Mouse (Mus musculus) limb, embryonic 13.5 days (tissue): Measurements from ENCODE around the gene Marveld3. TPM values are rescaled to one million over a fixed set of nuclear protein-coding genes. Genes with fewer than 3 reads are reported as not detected.

Experiments used
- ATAC-seq: fragments of 200-750 bp; cut with Nextera tagmentation; 2 replicates; pipeline ENCODE4 v1.8.0; 2017; ENCODE audit warnings: low read depth, moderate number of reproducible peaks, moderate TSS enrichment; ENCODE audit not compliant: low FRiP score
- H3K27ac ChIP-seq: fragments of 300-500 bp; sonication (generic); 2 replicates; pipeline ENCODE4 v1.5.1; 2015; ENCODE audit warnings: inconsistent platforms, mild to moderate bottlenecking, moderate library complexity
- H3K27me3 ChIP-seq: fragments of 300-500 bp; sonication (generic); 2 replicates; pipeline ENCODE4 v1.6.1; 2015; ENCODE audit warnings: mild to moderate bottlenecking, inconsistent platforms
- H3K36me3 ChIP-seq: fragments of 300-500 bp; sonication (generic); 2 replicates; pipeline ENCODE4 v1.6.1; 2015; ENCODE audit warnings: inconsistent platforms, mild to moderate bottlenecking, moderate library complexity
- H3K4me1 ChIP-seq: fragments of 300-500 bp; sonication (generic); 2 replicates; pipeline ENCODE4 v1.6.1; 2015; ENCODE audit warnings: inconsistent platforms
- H3K4me2 ChIP-seq: fragments of 300-500 bp; sonication (generic); replicated peaks from 2 replicates; pipeline ENCODE4 v1.6.1; 2015; ENCODE audit warnings: inconsistent platforms, mild to moderate bottlenecking, moderate library complexity
- H3K4me3 ChIP-seq: fragments of 300-500 bp; sonication (generic); 2 replicates; pipeline ENCODE4 v1.5.1; 2015; ENCODE audit warnings: moderate library complexity, mild to moderate bottlenecking, inconsistent platforms
- H3K9ac ChIP-seq: fragments of 300-500 bp; sonication (generic); 2 replicates; pipeline ENCODE4 v1.6.1; 2015; ENCODE audit warnings: mild to moderate bottlenecking, inconsistent platforms
- H3K9me3 ChIP-seq: fragments of 300-500 bp; sonication (generic); 2 replicates; pipeline ENCODE4 v1.6.1; 2016; ENCODE audit warnings: inconsistent platforms
- WGBS: fragments of 180-500 bp; shearing (Covaris S2); methylation state at CpG from one replicate; pipeline ENCODE4 v1.1.7; 2015; 5-methylcytosine and 5-hydroxymethylcytosine counted together
- polyA plus RNA-seq: library from polyadenylated mRNA; unstranded; fragments of >200 nt; fragmentation: Nextera tagmentation; extraction: Ambion mirVana; gene quantifications from 2 replicates; pipeline ENCODE4 v1.2.1, GENCODE M21; 2015

Gene Marveld3
- polyA plus RNA-seq, 1 experiment from 2014 or later = 1.4 TPM

DNA sequence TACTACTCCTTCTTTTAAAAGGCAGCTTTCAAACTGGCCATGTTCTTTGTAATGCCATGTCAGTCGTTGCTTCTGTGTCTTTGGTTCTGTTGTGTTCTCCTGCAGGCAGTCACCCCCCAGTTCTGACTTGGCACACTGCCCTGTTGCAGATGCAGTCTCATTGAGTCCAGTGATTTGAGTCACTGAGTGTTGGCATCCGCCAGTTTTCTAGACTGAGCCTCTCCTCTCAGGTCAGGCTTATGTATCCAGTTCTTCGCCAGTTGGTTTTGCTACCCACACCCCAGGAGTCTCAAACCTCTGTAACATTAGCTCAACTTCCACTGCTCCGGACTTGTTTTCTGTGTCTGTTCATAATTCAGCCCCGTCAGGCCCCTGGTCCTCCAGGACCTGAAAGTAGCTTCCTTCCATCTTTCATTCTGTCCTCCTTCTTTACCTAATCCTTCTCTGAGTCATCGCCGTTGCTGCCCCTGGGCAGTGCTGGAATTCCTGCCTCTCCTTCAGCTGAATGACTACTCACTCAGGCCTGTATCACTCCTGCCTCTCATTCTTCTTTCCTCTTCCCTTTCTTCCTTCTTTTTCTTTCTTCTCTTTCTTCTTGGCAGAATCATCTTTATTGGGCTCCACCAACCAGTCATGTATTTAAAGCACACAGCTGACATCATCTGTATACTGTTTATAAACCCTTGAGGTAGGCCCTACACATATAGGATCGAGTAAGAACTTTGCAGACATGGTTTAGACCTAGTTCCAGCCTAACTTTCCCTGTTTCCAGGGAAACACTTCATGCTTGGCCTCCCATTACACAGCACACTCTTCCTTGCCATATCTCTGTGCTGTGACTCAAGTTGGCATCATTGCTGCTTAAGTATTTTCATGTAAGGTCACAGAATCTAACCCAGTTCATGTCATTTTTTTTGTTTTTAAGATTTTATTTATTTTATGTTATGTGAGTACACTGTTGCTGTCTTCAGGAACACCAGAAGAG lies 41.3 kb downstream of the Marveld3 start:
- no peak overlapping the region for H3K4me3 ChIP-seq
- H3K27me3 ChIP-seq = no peaks in the 10 kb centered on the region
- ATAC-seq = no peak
- peaks cover 61% of the 10 kb centered on the region for H3K36me3 ChIP-seq
- H3K4me2 ChIP-seq = no peak overlapping the region
- no peak overlapping the region for H3K27ac ChIP-seq
- 84% methylated on average over 8 of the region's 8 CpGs for WGBS
- no peak overlapping the region for H3K9ac ChIP-seq
- no peaks in the 10 kb centered on the region for H3K9me3 ChIP-seq
- no peaks in the 10 kb centered on the region for H3K4me1 ChIP-seq

DNA sequence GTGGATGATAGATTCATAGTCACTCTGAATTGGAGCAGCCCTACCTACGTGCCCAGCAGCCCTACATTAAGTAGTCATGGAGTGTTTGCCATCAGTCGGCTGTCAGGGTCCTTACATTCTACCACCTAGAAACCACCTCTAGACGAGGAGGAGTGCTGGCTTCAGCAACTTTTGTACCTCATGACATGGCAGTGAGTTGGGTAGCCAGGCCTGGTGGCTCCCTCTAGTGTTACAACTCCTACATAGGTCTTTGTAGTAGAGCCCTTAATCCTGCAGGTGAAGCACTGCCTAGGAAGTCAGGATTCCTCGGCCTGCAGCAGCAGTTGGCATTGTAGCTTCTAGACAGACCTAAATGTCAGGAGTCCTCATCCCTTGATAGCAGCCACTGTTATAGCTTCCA lies 44.7 kb downstream of the Marveld3 start:
- no peaks in the 10 kb centered on the region for H3K9me3 ChIP-seq
- no peak overlapping the region for H3K27ac ChIP-seq
- H3K27me3 ChIP-seq = no peaks in the 10 kb centered on the region
- no peaks in the 10 kb centered on the region for H3K4me1 ChIP-seq
- H3K36me3 ChIP-seq = peaks cover 76% of the 10 kb centered on the region
- no peak for ATAC-seq
- H3K4me3 ChIP-seq = no peak overlapping the region
- no peak overlapping the region for H3K4me2 ChIP-seq
- H3K9ac ChIP-seq = no peak overlapping the region
- WGBS = 46% methylated on average over 4 of the region's 4 CpGs

DNA sequence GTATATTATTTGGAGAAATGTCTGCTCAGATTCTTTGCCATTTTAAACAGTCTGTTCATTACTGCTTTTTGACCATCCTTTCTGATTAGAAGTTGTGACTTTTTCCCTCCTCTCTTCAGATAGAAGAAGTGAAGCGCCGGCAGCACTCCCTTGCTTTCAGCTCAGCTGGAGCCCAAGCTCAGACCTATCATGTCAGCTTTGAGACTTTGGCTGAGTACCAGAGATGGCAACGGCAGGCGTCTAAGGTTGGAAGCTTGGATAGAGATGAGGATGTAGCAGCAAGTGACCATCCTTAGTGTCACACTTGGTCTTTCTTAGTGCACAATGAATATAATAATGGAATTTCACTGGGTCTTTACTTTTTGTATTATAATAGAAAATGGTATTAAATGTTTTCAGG lies 54.6 kb downstream of the Marveld3 start:
- no peak for ATAC-seq
- Histone ChIP-seq H3K36me3 (peaks cover 72% of the 10 kb centered on the region), H3K9ac (no peak overlapping the region), H3K27ac (no peak overlapping the region), H3K4me1 (no peaks in the 10 kb centered on the region), H3K27me3 (no peaks in the 10 kb centered on the region), H3K9me3 (no peaks in the 10 kb centered on the region), H3K4me3 (no peak overlapping the region), H3K4me2 (no peak overlapping the region)
- 92% methylated on average over 4 of the region's 4 CpGs for WGBS

DNA sequence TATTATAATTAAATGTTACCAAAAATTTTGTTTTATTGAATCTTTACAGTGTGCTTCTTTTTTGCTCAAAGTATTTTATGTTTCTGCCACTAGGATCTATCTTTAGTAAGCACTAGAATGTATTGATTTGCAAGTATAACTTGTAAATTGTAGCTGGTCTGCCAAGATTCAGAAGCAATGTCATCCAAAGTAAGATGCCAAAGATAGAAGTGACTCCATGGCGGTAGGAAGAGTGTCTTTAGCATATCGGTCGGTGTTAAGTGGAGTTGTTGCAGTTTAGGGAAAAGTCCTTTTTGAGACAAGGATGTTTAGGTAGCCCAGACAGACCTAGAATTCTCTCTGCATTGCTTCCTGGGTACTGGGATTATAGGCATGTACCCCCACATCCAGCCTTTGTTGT lies 55.1 kb downstream of the Marveld3 start:
- H3K9me3 ChIP-seq = no peaks in the 10 kb centered on the region
- H3K36me3 ChIP-seq = peaks cover 69% of the 10 kb centered on the region
- WGBS = 93% methylated on average over 3 of the region's 3 CpGs
- no peaks in the 10 kb centered on the region for H3K4me1 ChIP-seq
- H3K4me3 ChIP-seq = no peak overlapping the region
- H3K27me3 ChIP-seq = no peaks in the 10 kb centered on the region
- H3K9ac ChIP-seq = no peak overlapping the region
- ATAC-seq = no peak
- no peak overlapping the region for H3K4me2 ChIP-seq
- H3K27ac ChIP-seq = no peak overlapping the region

DNA sequence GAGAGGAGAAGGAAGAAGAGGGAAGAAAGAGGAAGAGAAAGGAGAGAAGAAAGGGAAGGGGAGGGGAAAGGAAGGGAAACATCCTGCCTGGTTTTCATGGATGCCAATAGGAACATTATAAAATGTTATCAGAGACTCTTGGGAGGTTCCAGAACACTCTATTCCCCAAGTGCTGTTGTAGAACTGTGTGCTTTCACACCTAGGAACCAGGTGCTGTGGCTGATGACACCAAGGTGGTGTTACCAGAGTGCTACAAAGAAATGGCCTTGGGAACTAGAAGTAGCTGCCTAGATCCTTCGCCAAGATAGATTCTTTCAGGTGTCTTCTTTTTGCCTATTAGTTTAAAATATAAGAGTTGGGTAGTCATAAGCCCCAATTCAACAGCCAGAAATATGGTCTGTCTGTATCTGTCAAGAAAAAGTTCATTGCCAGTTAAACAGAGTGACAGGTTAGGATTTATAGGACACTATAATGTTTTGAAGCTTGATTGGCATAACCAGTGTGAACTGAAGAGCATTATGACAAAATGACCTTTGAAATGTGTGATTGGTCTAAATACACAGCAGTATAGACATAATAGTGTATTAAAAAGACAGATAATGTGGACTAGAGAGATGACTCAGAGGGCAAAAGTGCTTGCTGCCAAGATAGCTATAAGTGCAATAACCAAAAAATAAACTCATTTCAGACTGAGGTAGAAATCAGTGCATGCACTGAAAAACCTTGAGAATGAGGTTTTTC lies 56.9 kb downstream of the Marveld3 start:
- H3K9me3 ChIP-seq = no peaks in the 10 kb centered on the region
- no peak overlapping the region for H3K4me3 ChIP-seq
- ATAC-seq = no peak
- no peak overlapping the region for H3K27ac ChIP-seq
- 89% methylated on average over 1 of the region's 1 CpGs for WGBS
- no peak overlapping the region for H3K9ac ChIP-seq
- H3K27me3 ChIP-seq = no peaks in the 10 kb centered on the region
- H3K36me3 ChIP-seq = peaks cover 60% of the 10 kb centered on the region
- H3K4me1 ChIP-seq = no peaks in the 10 kb centered on the region
- H3K4me2 ChIP-seq = no peak overlapping the region

DNA sequence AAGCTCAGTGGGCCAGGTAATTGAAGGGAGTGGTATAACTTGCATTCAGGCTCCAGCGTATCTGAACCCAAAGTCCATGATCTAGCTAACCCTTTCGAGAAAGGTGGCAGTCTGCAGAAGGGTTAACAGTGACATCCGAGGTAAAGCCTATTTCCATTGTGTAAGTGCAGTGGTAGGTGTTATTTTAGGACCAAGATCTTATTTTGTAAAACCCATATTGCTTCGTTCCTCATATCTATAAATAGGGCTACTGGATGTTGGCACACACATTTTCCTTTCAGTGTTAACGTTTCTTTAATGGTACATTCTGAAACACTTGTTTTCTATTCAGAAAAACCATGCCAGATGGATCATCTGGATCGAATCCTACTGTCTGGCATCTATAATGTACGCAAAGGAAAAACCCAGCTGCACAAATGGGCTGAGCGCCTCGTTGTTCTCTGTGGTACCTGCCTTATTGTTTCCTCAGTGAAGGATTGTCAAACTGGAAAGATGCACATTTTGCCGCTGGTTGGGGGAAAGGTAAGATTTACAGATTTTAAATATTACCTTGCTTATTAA lies 58.0 kb downstream of the Marveld3 start:
- Histone ChIP-seq H3K27me3 (no peaks in the 10 kb centered on the region), H3K4me3 (no peak overlapping the region), H3K9ac (no peak overlapping the region), H3K27ac (no peak overlapping the region), H3K9me3 (no peaks in the 10 kb centered on the region), H3K4me2 (no peak overlapping the region), H3K4me1 (no peaks in the 10 kb centered on the region), H3K36me3 (peaks cover 49% of the 10 kb centered on the region)
- no peak for ATAC-seq
- WGBS = 78% methylated on average over 10 of the region's 10 CpGs

DNA sequence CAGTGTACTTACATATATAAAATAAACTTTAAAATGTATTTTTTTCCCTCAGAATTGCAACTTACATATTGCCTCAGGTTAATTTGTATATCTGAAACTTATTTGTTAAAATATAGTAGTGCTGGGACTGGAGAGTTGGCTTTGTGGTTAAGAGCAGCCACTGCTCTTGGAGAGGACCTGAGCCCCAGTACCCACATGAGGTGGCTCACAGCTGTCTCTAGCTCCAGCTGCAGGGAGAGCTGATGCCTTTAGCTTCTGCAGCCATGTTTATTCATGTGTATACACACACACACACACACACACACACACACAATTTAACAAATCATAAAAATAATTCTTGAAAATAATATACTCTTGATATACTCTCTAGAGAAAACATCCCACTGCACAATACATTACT lies 59.6 kb downstream of the Marveld3 start:
- Histone ChIP-seq H3K27me3 (no peaks in the 10 kb centered on the region), H3K4me1 (no peaks in the 10 kb centered on the region), H3K9ac (no peak overlapping the region), H3K9me3 (no peaks in the 10 kb centered on the region), H3K4me2 (no peak overlapping the region), H3K27ac (no peak overlapping the region), H3K4me3 (no peak overlapping the region), H3K36me3 (peaks cover 35% of the 10 kb centered on the region)
- ATAC-seq = no peak

Other genes with a start within 250 kb of the Marveld3 start
- 6.7 and 11.3 TPM in 2 replicates for gene Atxn1l, start 224.5 kb downstream of the Marveld3 start, polyA plus RNA-seq
- 37.4 and 43.0 TPM in 2 replicates for gene Ap1g1, start 183.6 kb downstream of the Marveld3 start, polyA plus RNA-seq
- gene Phlpp2, start 93.7 kb downstream of the Marveld3 start, polyA plus RNA-seq = 4.2 and 4.4 TPM in 2 replicates
- gene Tat, start 28.2 kb upstream of the Marveld3 start, polyA plus RNA-seq = not detected in 2 replicates
- not detected in 2 replicates for gene Chst4, start 77.5 kb upstream of the Marveld3 start, polyA plus RNA-seq
- gene Zfp612, start 117.5 kb upstream of the Marveld3 start, polyA plus RNA-seq = 12.5 and 12.6 TPM in 2 replicates
- gene Gm21964, start 139.0 kb upstream of the Marveld3 start, polyA plus RNA-seq = not detected in 2 replicates
- not detected in 2 replicates for gene Gm17720, start 140.6 kb upstream of the Marveld3 start, polyA plus RNA-seq
- gene Calb2, start 206.0 kb upstream of the Marveld3 start, polyA plus RNA-seq = 4.0 and 4.1 TPM in 2 replicates